Mouse (Mus musculus) gastrocnemius, postnatal 25 days (tissue): ENCODE data around the gene Mrpl20. TPM values are rescaled to one million over a fixed set of nuclear protein-coding genes. Genes with fewer than 3 reads are reported as not detected.
A peak's percentile ranks its signal among the peaks of the same experiment; 100 is the strongest.

Experiments used
- DNase-seq: peaks from one replicate; pipeline ENCODE4 v3.0.0; 2022
- total RNA-seq, 2 experiments: library from RNA; stranded (reverse); gene quantifications; 1 replicate in 1 of 2; 2 replicates in 1 of 2; pipeline ENCODE4 v1.2.3; 2021

Gene Mrpl20
- total RNA-seq, 2 experiments from 2014 or later = 45.1 to 47.7 TPM

DNA sequence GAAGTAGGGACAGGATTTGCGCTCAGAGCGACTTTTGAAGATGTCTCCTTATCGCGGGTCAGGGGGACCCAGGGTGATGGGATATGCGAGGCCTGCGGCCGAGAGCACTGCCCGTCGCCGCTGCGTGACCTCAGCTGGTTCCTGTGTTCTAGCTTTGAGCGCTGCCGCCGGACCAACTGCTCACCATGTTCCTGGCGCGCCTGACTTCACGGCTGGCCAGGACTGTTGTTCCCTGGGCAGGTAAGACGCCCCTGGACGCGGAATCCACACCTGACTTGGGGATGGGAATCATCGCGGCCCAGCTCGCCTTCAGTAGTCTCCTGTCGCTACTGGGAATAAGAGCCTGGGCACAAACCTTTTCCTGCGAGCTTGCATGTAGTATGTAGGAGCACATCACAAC lies 29.2 kb downstream of the Mrpl20 start:
- no peak for DNase-seq

DNA sequence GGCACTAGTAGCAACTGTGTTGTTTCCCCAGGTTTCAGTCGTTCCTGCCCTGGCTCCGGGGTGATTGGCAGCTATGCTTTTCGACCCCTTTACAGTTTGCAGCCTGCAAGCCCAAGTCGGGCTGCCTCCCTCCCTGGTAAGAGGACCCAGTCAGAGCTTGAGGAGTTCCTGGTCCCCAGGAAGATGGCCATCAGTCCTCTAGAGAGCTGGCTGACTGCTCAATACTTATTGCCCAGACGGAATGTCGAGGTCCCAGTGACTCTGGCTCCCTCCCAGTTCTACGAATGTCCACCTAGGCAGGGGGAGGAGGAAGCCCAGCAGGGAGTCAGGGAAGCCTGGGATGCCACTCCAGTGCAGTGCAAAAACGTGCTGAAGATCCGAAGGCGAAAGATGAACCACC lies 29.6 kb downstream of the Mrpl20 start:
- no peak for DNase-seq

DNA sequence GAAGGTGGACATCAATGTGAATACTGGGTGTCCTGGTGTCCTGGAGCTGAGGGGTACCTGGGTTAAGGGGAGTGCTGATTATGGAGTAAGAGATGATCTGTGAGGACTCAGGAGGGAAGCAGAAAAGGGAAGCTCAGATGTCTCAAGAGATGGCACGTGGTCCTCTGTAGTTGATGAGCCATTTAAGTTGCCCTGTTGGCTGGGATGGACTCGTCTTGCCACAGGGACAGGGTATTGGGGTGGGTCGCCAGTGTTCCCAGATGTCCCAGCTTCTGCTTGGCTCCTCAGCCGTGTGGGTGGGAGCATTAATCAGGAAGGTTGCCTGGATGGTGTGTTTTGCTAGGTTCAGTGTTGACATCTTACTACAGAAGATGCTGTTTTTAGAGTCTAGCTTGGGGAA lies 30.6 kb downstream of the Mrpl20 start:
- no peak for DNase-seq

DNA sequence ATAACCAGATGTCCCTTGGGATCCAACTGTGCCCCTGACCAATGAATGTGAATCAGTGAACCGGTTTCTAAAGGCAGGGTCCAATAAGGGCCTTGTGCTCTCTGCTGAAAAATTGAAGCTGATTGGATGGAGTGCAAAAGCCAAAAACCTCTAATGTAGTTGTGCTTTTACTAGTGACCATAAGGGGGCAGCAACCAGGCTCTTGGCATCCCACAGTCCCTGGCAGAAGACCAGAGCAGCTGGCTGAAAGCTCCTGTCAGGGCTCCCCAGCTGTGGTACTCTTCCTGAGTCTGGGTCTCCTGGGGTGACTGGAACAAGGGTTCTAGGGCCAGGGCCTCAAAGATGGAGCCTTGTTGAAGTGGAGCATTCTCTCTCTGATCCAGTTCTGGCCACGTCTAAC lies 31.2 kb downstream of the Mrpl20 start:
- peak; percentile 85 for DNase-seq

DNA sequence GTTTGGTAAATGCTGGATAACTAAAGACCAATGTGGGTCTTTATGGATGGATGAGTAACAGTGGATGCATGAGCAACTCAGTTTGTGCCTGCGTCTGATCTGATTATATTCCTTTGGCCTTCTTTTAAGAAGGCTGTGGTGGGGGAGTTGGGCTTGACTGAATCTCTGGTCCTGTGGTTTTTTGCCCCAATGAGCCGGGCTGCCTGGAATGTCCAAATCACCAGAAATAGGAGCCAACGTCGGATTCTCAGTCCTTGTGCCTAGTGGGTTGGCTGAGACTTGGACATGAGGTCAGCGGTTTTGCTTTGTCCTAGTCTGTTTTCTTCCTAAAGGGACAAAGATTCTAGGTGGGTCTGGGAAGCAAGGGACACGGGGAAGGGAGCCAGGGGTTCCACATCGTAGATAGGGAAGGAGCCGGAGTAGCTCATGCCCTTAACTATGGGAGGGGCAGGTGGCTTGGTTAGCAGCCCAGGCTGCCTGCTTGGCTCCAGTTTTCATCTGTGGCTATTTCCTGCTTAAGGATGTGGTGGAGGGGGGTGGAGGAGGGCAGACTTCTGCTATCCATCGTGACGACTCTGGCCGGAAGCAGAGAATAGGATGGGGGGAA lies 34.8 kb downstream of the Mrpl20 start:
- peak; percentile 78 for DNase-seq

DNA sequence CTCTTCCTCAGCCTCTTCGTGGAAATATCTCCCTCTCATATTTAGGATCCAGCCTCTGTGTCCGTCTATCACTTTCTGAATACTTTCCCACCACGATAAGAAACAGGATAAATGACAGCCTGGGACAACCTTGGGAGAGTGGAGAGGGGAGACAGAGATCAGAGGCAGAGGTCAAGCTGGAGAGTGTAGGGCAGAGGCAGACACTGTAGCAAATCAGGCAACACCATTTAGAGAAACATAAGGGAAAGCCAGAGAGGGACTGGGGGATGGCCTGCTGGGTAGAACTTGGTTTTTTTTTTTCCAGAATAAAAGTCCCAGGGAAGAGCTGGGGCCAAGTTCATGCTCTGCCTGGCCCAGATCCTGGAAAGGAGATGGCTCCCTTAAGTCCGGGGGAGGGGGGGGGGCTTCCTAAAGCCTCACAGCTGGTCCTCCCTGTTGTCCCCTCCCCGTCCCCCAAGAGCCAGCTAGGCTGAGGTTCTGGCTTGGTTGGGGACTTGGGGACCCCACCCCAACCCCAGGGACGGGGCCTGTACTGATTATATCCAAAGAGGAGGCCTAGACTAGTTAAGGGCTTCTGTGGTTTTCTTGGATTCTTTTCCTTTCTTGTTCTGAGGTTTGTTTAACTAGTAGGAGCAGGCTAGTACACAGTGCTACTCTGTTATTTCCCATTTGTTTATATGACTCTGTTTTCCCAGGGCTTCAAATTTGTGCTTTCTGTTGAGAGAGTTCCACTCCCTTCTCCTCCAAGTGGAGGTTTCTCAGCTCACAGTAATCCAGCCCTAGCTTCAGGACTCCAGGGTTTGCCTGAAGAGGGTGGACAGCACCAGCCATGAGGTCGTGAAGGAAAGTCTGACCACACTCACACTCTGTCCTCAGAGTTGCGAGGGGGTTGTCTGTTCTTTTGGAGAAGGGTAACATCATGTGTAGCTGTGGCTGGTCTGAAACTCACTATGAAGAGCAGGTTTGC lies 35.8 kb downstream of the Mrpl20 start:
- DNase-seq = peak; percentile 74

DNA sequence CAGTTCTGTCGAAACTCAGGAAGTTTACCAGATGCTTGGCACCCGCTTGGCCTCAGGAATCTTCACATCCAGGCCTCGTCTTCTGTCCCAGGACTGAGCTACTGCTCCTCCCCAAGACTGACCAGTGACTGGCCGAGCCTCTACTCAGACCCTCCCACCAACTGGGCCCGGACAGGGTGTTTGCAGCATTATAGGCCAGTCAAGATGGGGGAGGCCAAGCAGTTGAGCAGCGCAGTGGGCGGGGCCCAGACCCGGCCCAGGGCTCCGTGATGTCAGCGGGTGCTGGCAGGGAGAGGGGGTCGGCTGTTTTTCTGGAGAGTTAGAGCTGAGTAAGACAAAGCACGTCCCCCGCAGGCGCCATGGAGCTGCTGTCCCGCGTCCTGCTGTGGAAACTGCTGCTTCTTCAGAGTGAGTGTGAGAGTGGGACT lies 36.8 kb downstream of the Mrpl20 start, which contains the start of gene Mxra8:
Gene Mxra8, plus strand, starts transcription at position 198 of the 428 bp plus-strand sequence.
- peak; percentile 96 for DNase-seq

DNA sequence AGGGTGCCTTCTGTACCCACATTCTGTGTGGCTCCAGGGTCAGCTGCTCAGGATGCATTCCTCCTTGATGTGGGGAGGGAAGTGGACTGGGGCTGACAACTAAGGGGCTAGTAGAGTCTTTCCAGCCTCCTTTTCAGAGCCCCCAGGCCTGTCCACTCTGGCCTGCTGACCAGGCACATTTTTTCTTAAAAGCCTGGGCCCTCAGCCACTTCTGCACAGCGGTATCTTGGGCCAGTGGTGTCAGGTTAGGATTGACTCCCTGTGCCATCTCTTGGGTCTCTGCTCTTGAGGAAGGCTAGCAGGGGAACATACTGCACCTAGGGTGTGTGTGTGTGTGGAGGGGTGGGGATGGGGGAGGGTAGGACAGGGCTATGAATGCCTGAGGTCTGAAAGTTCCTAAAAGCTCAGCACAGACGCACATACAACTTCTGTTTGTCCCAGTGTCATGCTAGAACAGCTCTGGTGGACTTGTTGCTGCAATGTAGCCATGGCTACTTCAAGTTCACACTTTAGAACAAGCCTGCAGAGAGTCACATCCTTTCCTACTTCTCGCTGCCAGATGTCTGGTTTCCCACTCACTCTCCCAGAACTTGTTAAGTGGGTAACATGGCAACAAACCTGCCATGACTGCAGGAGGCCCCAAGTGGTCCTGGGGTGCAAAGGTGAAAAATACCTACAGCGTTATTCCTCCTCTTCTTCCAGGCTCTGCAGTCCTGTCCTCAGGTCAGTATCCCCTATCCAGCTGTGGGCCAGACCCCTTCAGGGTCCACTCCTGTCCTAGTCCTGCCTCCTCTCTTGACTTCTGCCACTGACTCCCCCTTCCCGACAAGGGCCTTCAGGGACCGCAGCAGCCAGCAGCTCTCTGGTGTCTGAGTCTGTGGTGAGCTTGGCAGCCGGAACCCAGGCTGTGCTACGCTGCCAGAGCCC lies 37.7 kb downstream of the Mrpl20 start:
- peak; percentile 71 for DNase-seq

DNA sequence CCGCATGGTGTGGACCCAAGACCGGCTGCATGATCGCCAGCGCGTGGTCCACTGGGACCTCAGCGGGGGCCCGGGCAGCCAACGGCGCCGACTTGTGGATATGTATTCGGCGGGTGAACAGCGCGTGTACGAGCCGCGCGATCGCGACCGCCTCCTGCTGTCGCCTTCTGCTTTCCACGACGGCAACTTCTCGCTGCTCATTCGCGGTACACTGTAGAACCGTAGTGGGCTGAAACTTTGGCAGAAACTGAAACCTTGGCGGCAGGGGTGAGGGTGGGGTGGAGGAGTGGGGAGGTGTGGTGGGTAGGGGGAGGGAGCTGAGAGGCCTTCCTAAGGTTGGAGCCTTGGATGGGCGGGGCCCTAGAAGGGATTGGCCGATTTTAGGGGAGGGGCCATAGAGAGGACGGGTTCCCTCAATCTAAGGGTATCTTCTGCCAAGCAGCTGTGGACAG lies 38.4 kb downstream of the Mrpl20 start:
- peak; percentile 70 for DNase-seq

DNA sequence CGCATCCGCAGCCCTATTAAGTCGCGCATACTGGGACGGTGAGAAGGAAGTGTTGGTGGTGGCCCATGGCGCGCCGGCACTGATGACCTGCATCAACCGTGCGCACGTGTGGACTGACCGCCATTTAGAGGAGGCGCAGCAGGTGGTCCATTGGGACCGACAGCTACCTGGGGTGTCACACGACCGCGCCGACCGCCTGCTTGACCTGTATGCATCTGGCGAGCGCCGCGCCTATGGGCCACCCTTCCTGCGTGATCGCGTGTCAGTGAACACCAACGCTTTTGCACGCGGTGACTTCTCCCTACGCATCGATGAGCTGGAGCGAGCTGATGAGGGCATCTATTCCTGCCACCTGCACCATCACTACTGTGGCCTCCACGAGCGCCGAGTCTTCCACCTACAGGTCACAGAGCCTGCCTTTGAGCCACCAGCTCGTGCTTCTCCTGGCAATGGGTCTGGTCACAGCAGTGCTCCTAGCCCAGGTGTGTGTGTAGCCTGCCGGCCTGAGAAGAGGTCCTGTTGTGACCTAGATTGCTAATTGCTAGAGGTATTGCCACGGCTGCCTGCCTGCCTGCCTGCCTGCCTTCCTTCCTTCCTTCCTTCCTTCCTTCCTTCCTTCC lies 39.1 kb downstream of the Mrpl20 start:
- DNase-seq = no peak

DNA sequence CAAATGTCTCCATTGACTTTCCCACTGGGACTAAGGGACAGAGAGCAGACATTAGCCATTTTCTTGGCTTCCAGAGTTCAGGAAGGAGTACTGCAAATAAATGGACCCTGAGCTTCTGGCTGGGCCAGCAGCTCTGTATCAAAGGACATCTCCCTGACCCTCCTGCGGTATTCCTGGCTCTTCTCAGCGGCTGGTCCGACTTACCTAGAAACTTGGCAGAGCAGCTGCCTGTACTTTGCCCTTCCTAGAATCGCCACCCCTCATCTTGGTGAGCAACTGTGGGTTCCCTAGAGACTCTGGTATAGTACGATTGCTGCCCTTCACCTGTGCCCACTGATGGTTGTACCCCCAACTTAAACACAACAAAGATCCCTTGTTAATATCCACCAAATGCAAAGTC lies 40.6 kb downstream of the Mrpl20 start:
- no peak for DNase-seq

DNA sequence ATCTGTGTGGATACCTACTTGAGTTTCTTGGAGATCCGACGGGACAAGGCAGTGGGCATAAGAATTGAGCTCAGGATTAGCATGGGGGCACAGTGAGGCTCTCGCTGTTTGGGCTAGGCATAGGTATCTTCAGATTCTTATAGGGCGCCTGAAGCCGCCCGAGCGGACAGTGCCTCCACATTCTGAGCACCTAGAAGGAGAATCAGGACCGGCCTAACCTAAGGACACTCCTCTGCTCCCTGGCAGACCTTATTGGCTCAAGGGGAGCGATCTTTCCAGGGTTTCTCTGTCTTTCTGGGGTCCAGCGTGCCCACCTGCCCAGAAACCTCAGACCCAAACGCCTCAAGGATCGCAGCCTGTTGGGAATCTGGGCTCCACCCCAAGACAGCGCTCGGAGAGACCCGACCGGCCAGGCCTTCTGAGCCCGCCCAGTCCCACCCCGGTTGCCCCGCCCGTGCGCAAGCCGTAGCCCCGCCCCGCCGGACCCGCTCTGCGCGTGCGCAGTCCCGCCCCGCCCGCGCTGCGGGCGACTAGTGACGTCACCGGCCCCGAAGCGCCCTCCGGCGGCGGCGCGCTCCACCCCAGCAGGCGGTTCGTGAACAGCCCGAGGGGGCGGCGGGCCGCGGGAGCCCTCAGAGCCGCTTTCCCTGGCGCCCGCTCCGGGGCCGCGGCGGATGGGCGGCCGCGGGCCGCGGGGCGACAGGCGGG lies 44.3 kb downstream of the Mrpl20 start, which contains the start of gene Dvl1:
Gene Dvl1, plus strand, starts transcription at position 532 of the 708 bp plus-strand sequence.
- DNase-seq = peak; percentile 92

DNA sequence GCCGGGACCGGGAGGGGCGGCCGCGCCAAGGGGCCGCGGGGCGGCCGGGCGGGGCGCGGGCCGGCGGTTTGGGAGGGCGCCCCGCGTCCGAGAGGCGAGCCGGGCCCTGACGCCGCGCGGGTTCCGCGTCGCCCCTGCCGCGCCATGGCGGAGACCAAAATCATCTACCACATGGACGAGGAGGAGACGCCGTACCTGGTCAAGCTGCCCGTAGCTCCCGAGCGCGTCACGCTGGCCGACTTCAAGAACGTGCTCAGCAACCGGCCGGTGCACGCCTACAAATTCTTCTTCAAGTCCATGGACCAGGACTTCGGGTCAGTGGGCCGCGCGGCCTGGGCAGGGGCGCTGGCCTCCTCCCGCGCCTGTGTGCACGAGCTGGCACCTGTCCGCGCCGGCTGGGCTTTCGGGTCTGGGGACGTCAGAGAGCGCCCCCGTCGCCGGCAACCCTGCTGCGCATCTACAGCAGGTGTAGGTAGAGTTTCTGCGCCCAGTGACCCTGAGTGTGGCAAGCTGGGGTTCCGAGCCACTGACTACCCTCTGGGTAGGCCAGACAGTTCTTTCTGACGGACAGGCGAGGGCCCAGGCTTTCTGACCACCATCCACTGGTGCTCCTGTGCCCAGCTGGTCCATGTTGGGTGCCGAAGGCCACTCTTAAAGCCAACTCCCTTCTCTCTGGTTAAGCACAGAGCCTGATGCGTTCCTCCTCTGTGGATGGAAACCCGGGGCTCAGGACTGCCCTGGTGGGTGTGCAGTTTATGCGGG lies 45.1 kb downstream of the Mrpl20 start:
- peak; percentile 54 for DNase-seq

DNA sequence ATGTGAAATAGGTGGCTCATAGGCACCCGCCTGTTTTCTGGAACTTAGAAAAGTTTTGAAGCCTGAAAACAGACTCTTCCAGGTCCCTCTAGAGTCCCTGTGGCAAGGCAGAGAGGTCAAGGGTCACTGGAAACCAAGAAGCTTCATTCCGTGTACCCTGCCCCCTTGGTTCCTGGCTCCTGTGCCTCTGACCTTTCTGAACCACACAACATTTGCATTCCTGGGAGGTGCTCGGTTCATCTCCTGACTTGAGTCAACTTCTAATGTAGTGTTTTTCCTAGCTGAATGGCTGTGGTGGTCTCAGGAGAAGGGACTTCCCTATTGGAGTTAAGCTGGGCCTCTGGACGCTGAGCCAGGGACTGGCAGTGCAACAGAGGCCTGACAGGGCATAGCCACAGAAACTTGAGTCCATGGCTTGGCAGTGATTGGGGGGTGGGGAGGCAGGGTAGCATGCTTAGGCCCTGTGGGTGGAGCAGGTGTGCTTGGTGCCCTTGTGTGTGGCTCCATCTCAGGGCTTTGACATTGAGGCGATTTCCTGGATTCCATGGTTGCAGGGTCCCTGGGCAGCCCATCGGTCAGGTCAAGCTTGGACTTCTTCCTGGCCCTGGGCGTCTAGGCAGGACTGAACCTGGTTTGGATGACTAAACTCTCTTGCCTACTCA lies 45.9 kb downstream of the Mrpl20 start:
- DNase-seq = peak; percentile 80

DNA sequence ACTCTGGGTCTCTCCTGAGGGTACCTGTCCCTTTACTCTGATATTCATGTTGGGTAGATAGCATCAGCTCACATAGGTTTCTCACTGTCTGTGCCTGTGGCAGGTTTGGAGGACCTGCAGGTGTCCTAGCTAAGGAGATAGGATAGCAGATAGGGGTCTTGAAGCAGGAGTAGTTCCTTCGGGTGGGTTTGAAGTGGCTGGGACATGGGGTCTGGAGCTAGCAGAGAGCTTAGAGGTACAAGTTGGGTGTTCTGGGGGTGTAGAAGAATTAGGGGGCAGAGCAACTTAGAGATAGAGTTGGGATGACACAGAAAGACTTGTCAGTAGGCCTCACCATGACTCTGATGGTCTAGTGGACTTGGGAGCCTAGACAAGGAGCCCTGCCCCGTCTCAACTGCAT lies 46.7 kb downstream of the Mrpl20 start:
- no peak for DNase-seq

DNA sequence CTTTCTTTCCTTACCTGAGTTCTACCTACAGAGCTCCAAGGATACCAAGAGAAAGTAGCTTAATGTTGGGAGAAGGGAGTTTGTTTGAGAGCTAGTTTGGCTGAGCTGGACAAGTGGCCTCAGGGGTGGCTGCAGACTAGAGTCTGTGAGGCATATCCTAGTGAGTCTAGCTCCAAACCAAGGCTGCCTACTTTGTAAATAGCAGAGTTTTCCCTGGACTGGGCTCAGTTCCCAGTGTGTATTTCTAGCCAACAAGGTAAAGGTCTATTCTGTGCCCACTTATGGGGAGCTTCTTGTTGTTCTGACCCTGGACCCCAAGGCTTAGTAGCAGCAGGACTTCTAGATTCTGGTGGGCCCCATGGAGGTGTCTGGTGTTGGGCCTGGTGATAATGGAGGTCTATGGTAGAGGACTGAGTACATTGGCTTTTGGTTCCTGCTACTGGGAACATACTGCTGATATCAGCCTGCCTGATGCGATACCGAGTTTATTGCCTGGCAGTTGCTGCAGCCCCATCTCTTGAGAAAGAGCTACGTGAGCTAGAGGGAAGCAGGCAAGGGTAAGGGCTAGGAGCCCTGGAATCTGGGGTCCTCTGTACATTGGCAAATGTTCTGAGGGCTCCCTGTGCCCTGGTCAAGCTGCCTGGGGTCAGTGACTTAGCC lies 47.2 kb downstream of the Mrpl20 start:
- no peak for DNase-seq

DNA sequence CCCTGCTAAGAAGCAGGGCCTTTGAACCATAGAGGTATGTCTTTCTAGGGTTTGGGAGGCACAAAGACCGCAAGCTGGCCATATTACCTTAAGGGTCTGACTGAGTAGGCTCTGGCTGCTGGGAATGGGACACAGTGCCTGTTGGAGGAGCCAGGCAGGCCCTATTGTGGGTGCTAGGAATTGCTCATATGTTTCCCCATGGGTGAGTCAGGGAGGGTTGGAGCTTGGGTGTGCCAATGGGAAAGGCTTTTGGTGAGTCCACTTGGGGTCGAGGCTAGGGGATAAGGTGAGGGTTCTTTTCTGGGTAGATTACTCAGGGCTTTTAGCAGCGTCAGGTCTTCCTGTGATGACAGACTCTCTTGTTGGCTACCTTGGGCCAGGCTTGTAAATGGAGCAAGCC lies 48.7 kb downstream of the Mrpl20 start:
- no peak for DNase-seq

DNA sequence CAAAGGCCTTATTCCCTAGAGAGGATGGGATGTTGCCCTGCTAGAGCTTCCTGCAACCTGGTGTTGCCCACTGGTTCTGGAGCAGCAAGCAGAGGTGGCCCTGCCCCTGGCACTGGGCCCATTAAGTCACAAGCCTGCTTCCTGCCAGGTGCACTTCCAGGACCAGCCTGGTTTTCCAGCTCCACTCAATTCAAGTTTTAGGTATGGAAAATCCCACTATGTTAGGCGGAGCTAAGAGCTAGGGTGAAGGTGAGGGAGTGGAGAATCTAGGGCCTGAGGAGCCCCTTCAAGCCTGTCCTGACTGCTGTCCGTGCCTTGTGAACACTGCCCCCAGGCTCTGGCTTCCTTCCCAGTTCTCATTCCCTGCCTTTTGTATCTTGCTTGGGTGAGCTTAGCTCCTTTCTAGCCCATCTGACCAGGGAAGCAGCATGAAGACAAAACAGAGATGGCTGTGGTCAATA lies 49.3 kb downstream of the Mrpl20 start:
- no peak for DNase-seq

DNA sequence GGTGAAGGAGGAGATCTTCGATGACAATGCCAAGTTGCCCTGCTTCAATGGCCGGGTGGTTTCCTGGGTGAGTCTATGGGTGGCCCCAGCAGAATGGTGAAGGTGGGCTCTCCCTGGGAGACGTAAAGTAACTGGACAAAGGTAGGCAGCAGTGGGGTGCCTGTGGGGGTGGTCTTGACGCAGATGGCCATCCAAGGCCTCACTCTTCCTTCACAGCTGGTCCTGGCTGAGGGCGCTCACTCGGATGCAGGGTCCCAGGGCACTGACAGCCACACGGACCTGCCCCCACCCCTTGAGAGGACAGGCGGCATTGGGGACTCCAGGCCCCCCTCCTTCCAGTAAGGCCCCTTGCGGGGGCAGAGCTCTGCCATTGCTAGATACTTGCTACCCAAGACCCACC lies 50.7 kb downstream of the Mrpl20 start:
- no peak for DNase-seq
